Mouse (Mus musculus): ENCODE measurements around the gene Gm49366. TPM values are rescaled to one million over a fixed set of nuclear protein-coding genes. Genes with fewer than 3 reads are reported as not detected.

The Gm49366 gene
- polyA plus RNA-seq, 1 experiment from 2014 or later = not detected

Other genes with a start within 250 kb of the Gm49366 start
- 40.6 and 43.7 TPM in 2 replicates for gene Numb, start 117.0 kb upstream of the Gm49366 start, polyA plus RNA-seq (2016; fragmentation: Nextera tagmentation; extraction: Ambion mirVana)
- 14.7 and 16.5 TPM in 2 replicates for gene Riox1, start 88.3 kb upstream of the Gm49366 start, polyA plus RNA-seq (2016; fragmentation: Nextera tagmentation; extraction: Ambion mirVana)
- not detected in 2 replicates for gene Heatr4, start 54.1 kb upstream of the Gm49366 start, polyA plus RNA-seq (2016; fragmentation: Nextera tagmentation; extraction: Ambion mirVana)
- gene Acot2, start 51.1 kb upstream of the Gm49366 start, polyA plus RNA-seq (2016; fragmentation: Nextera tagmentation; extraction: Ambion mirVana) = 43.8 and 45.1 TPM in 2 replicates
- 20.0 and 21.3 TPM in 2 replicates for gene Acot1, start 29.4 kb upstream of the Gm49366 start, polyA plus RNA-seq (2016; fragmentation: Nextera tagmentation; extraction: Ambion mirVana)
- gene Acot4, start 556 bp upstream of the Gm49366 start, polyA plus RNA-seq (2016; fragmentation: Nextera tagmentation; extraction: Ambion mirVana) = 0.36 and 0.64 TPM in 2 replicates
- 0.27 and 0.64 TPM in 2 replicates for gene Acot3, start 13.2 kb downstream of the Gm49366 start, polyA plus RNA-seq (2016; fragmentation: Nextera tagmentation; extraction: Ambion mirVana)
- gene Acot5, start 30.4 kb downstream of the Gm49366 start, polyA plus RNA-seq (2016; fragmentation: Nextera tagmentation; extraction: Ambion mirVana) = 0.22 TPM in 1 of 2 replicates, not detected in the other
- 0.64 and 1.1 TPM in 2 replicates for gene Acot6, start 61.7 kb downstream of the Gm49366 start, polyA plus RNA-seq (2016; fragmentation: Nextera tagmentation; extraction: Ambion mirVana)
- gene Dnal1, start 75.4 kb downstream of the Gm49366 start, polyA plus RNA-seq (2016; fragmentation: Nextera tagmentation; extraction: Ambion mirVana) = 4.4 and 5.4 TPM in 2 replicates
- 0.40 and 0.68 TPM in 2 replicates for gene Pnma1, start 109.6 kb downstream of the Gm49366 start, polyA plus RNA-seq (2016; fragmentation: Nextera tagmentation; extraction: Ambion mirVana)
- 8.7 and 10.6 TPM in 2 replicates for gene Elmsan1, start 179.9 kb downstream of the Gm49366 start, polyA plus RNA-seq (2016; fragmentation: Nextera tagmentation; extraction: Ambion mirVana)
- gene Ptgr2, start 246.3 kb downstream of the Gm49366 start, polyA plus RNA-seq (2016; fragmentation: Nextera tagmentation; extraction: Ambion mirVana) = 75.8 and 77.5 TPM in 2 replicates

Data from heart, embryonic 12.5 days (tissue).